Mouse (Mus musculus): Measurements from ENCODE around the gene Mgat2. TPM values are rescaled to one million over a fixed set of nuclear protein-coding genes. Genes with fewer than 3 reads are reported as not detected.

Gene Mgat2
- polyA plus RNA-seq, 1 experiment from 2014 or later, result 47.0 TPM

- 92% methylated on average over 2 of the region's 2 CpGs for WGBS
- Histone ChIP-seq H3K4me3 (ENCODE audit: low read length) (no peak overlapping the region), H3K4me1 (ENCODE audit: insufficient read depth, low read length) (peaks cover 9% of the 10 kb centered on the region), H3K36me3 (ENCODE audit: insufficient read depth, low read length) (peaks cover 24% of the 10 kb centered on the region), H3K27ac (ENCODE audit: low read length) (no peak overlapping the region), H3K4me2 (replicated peaks; ENCODE audit: low read depth, low read length) (no peak overlapping the region), H3K9ac (replicated peaks; ENCODE audit: low read length) (no peak overlapping the region), H3K9me3 (ENCODE audit: low read length) (no peaks in the 10 kb centered on the region), H3K27me3 (ENCODE audit: insufficient read depth, low read length) (no peaks in the 10 kb centered on the region)
- ATAC-seq (ENCODE audit: low FRiP score, low TSS enrichment), result no peak
These were observed 8.7 kb downstream of the Mgat2 start for GRCm38 (mm10) chr12:69192637-69193036.

DNA sequence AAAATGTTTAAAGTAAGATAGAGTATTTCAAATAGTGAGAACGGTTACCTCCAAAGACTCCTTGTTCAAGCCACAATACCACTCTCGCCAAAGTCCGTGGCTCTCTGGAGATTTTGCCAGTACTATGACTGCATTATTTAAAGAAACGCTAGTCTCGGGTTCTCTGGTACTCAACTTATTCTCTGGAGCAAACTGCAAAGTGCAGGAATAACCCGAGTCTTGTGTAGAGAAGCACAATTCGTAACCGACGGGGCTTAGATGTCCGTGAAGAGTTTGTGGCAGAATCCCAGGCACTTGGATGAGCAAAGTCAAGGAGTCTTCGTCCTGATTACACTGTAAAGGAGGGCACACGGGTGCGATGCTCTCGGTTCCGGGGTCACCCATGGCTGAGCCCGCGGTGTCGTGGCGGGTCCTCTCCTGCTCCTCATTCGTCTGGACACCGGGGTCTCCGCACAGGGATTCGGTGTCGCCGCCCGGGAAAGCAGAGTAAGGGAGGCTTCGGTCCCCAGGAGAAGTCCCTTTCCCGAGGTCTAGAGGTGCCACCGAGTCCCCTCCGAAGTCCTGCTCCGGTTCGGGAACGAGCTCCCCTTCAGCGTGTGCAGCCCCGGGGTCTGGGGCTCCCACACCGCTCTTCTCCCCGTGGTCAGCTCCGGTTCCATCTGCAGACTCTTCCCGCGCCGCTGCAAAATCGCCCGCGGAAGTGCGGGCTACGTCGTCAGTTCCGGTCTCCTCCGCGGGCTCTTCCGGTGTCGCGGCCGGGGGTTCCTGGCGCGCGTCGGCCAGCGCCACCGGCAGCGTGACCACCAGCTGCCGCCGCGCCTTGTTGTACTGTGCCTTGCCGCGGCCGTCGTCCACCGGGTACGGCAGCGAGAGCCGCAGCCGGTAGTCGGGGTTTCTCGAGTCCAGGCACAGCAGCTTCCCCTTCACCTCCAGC, 12.8 kb downstream of the Mgat2 start, which contains the start of gene Gm49383:
Gene Gm49383, minus strand, starts transcription at position 661 of the 934 bp plus-strand sequence.
- peak; percentile 76 for ATAC-seq (ENCODE audit: low FRiP score, low TSS enrichment)
- H3K27me3 ChIP-seq (ENCODE audit: insufficient read depth, low read length), result no peaks in the 10 kb centered on the region
- under 1% methylated on average over 75 of the region's 75 CpGs for WGBS

DNA sequence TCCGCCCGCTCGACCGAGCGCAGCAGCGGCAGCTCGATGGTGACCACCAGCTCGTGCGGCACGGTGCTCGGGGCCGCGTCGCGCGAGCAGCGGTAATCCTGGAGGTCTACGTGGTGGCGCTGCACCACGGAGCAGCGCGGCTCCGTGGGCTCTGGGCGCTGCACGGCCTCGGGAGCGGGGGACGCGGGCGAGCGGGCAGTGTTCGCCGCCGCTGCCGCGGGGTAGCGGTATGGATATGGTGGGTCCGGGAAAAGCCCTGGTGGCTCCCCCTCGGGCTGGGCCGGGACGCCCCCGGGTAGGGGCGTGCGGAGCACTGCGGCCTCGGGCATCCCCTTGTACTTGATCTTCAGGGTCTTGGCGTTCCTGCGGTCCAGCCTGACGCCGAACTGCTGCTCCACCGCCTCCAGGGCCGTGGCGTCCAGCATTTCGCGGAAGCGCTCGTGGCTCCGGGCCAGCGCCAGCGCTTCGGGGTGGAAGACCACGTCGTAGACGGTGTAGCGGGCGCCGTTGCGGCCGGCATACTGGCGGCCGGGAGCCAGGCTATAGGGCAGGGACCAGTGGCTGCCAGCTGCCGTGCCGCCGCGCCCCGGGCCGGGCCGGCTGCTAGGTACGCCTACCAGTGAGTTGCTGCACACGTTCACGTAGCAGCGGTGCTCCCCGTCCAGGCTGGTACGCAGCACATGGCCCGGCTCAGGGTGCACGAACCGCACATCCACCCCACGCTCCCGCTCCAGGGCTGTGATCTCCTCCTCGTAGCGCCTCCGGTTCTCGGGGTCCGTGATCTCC, 13.6 kb downstream of the Mgat2 start:
- peak overlapping the region; percentile 95 for H3K4me3 ChIP-seq (ENCODE audit: low read length)
- peak overlapping the region; percentile 90 for H3K27ac ChIP-seq (ENCODE audit: low read length)
- peaks cover 21% of the 10 kb centered on the region for H3K4me1 ChIP-seq (ENCODE audit: insufficient read depth, low read length)
- peak overlapping the region; percentile 97 for H3K4me2 ChIP-seq (replicated peaks; ENCODE audit: low read depth, low read length)
- H3K27me3 ChIP-seq (ENCODE audit: insufficient read depth, low read length), result no peaks in the 10 kb centered on the region
- H3K36me3 ChIP-seq (ENCODE audit: insufficient read depth, low read length), result peaks cover 16% of the 10 kb centered on the region
- H3K9ac ChIP-seq (replicated peaks; ENCODE audit: low read length), result peak overlapping the region; percentile 90
- WGBS, result under 1% methylated on average over 91 of the region's 94 CpGs
- peak; percentile 77 for ATAC-seq (ENCODE audit: low FRiP score, low TSS enrichment)
- no peaks in the 10 kb centered on the region for H3K9me3 ChIP-seq (ENCODE audit: low read length)

More for the DNA sequence above, 12.8 kb downstream of the Mgat2 start, which contains the start of gene Gm49383:
- Histone ChIP-seq H3K9ac (replicated peaks; ENCODE audit: low read length) (peak within 1 kb of the TSS; percentile 90), H3K27ac (ENCODE audit: low read length) (peak within 1 kb of the TSS; percentile 90), H3K4me1 (ENCODE audit: insufficient read depth, low read length) (peaks cover 21% of the 10 kb centered on the region), H3K4me2 (replicated peaks; ENCODE audit: low read depth, low read length) (peak within 1 kb of the TSS; percentile 97), H3K4me3 (ENCODE audit: low read length) (peak within 1 kb of the TSS; percentile 95), H3K9me3 (ENCODE audit: low read length) (no peaks in the 10 kb centered on the region), H3K36me3 (ENCODE audit: insufficient read depth, low read length) (peaks cover 12% of the 10 kb centered on the region; the same call in 1 of the 2 replicates)

- under 1% methylated on average over 18 of the region's 18 CpGs for WGBS
- Histone ChIP-seq H3K4me3 (ENCODE audit: low read length) (peak within 1 kb of the TSS; percentile 95), H3K27ac (ENCODE audit: low read length) (peak within 1 kb of the TSS; percentile 90), H3K27me3 (ENCODE audit: insufficient read depth, low read length) (no peaks in the 10 kb centered on the region), H3K4me1 (ENCODE audit: insufficient read depth, low read length) (peaks cover 21% of the 10 kb centered on the region), H3K4me2 (replicated peaks; ENCODE audit: low read depth, low read length) (peak within 1 kb of the TSS; percentile 97), H3K9me3 (ENCODE audit: low read length) (no peaks in the 10 kb centered on the region), H3K36me3 (ENCODE audit: insufficient read depth, low read length) (peaks cover 16% of the 10 kb centered on the region), H3K9ac (replicated peaks; ENCODE audit: low read length) (peak within 1 kb of the TSS; percentile 90)
- ATAC-seq (ENCODE audit: low FRiP score, low TSS enrichment), result peak; percentile 75
These were observed 14.2 kb downstream of the Mgat2 start, which contains the start of gene Dnaaf2 for GRCm38 (mm10) chr12:69198164-69198535. Gene Dnaaf2 (minus strand): TSS chr12:69198429.

GRCm38 (mm10) chr12:69198985-69199384, 15.0 kb downstream of the Mgat2 start:
- no peak for ATAC-seq (ENCODE audit: low FRiP score, low TSS enrichment)
- no peak overlapping the region for H3K4me3 ChIP-seq (ENCODE audit: low read length)
- peaks cover 19% of the 10 kb centered on the region for H3K36me3 ChIP-seq (ENCODE audit: insufficient read depth, low read length)
- H3K27me3 ChIP-seq (ENCODE audit: insufficient read depth, low read length), result no peaks in the 10 kb centered on the region
- no peak overlapping the region for H3K27ac ChIP-seq (ENCODE audit: low read length)
- no peak overlapping the region; the same call in 1 of the 2 replicates for H3K4me2 ChIP-seq (replicated peaks; ENCODE audit: low read depth, low read length)
- no peak overlapping the region for H3K9ac ChIP-seq (replicated peaks; ENCODE audit: low read length)
- H3K9me3 ChIP-seq (ENCODE audit: low read length), result no peaks in the 10 kb centered on the region
- peaks cover 21% of the 10 kb centered on the region for H3K4me1 ChIP-seq (ENCODE audit: insufficient read depth, low read length)

DNA sequence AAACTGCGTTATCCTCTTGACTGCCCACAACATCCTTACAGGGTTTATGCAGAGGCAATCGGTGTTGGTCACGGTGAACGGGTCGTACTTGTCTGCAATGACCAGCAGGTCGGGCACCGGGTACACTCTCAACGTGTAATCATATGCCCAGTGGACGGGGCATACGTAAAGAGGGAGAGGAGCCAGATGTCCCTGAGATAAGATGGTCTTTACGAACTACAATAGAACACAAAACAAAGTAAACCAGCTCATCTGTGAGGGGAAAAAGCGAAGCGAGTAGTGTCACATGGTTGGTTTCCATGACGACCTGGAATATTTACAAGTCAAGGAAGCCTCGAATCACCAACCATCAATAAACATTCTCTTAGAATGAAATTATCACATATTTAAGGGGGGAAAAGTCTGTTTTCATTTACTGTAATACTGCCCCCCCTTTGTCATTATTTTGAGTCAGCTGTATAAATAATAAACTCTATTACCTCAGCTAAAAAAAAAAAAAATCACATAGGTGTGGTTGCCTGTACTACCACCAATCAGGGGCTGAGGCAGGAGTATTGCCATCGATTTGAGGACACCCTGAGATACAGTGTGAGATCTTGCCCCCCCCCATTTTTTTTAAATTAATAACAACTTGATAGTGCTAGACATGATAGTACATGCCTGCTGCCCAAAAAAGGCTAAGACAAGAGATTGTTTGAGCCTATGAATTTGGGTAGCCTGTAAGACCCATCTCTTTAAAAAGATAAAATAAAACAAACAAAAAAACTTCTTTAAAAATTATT, 20.3 kb downstream of the Mgat2 start, which contains the start of gene Gm49384:
Gene Gm49384, minus strand, starts transcription at position 216 of the 782 bp plus-strand sequence.
- no peak within 1 kb of the TSS for H3K9ac ChIP-seq (replicated peaks; ENCODE audit: low read length)
- no peak for ATAC-seq (ENCODE audit: low FRiP score, low TSS enrichment)
- H3K27ac ChIP-seq (ENCODE audit: low read length), result no peak within 1 kb of the TSS
- 85% methylated on average over 16 of the region's 16 CpGs for WGBS
- no peaks in the 10 kb centered on the region for H3K9me3 ChIP-seq (ENCODE audit: low read length)
- H3K4me2 ChIP-seq (replicated peaks; ENCODE audit: low read depth, low read length), result no peak within 1 kb of the TSS
- H3K36me3 ChIP-seq (ENCODE audit: insufficient read depth, low read length), result peaks cover 25% of the 10 kb centered on the region
- peaks cover under 1% of the 10 kb centered on the region; the same call in 1 of the 2 replicates for H3K4me1 ChIP-seq (ENCODE audit: insufficient read depth, low read length)
- H3K27me3 ChIP-seq (ENCODE audit: insufficient read depth, low read length), result no peaks in the 10 kb centered on the region
- H3K4me3 ChIP-seq (ENCODE audit: low read length), result no peak within 1 kb of the TSS

DNA sequence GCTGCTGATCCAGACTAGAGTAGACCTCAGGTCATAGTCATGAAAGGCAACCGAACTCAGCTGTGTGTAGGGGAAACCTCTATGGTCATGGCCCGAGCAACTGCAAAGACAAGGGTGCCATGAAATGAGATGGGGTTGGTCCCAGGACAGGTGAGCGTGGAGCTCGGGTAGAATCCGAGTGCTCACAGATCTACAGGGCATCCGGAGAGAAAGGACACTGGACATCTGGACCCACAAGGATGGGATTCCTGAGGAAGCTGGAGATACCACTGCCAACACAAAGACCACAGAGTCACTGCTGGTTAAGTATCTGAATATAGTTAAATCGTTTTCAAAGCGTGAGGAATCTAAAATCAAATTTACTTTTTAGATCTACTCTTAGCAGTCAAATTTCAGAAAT, 23.4 kb downstream of the Mgat2 start:
- Histone ChIP-seq H3K27me3 (ENCODE audit: insufficient read depth, low read length) (no peaks in the 10 kb centered on the region), H3K4me3 (ENCODE audit: low read length) (no peak overlapping the region), H3K4me1 (ENCODE audit: insufficient read depth, low read length) (no peaks in the 10 kb centered on the region), H3K27ac (ENCODE audit: low read length) (no peak overlapping the region), H3K4me2 (replicated peaks; ENCODE audit: low read depth, low read length) (no peak overlapping the region), H3K9me3 (ENCODE audit: low read length) (no peaks in the 10 kb centered on the region), H3K9ac (replicated peaks; ENCODE audit: low read length) (no peak overlapping the region), H3K36me3 (ENCODE audit: insufficient read depth, low read length) (peaks cover 30% of the 10 kb centered on the region)
- no peak for ATAC-seq (ENCODE audit: low FRiP score, low TSS enrichment)
- WGBS, result 94% methylated on average over 8 of the region's 8 CpGs

- no peak overlapping the region for H3K4me2 ChIP-seq (replicated peaks; ENCODE audit: low read depth, low read length)
- no peaks in the 10 kb centered on the region for H3K9me3 ChIP-seq (ENCODE audit: low read length)
- no peak overlapping the region for H3K27ac ChIP-seq (ENCODE audit: low read length)
- ATAC-seq (ENCODE audit: low FRiP score, low TSS enrichment), result no peak
- H3K27me3 ChIP-seq (ENCODE audit: insufficient read depth, low read length), result no peaks in the 10 kb centered on the region
- no peak overlapping the region for H3K9ac ChIP-seq (replicated peaks; ENCODE audit: low read length)
- H3K36me3 ChIP-seq (ENCODE audit: insufficient read depth, low read length), result peaks cover 34% of the 10 kb centered on the region
- 95% methylated on average over 7 of the region's 7 CpGs for WGBS
- H3K4me1 ChIP-seq (ENCODE audit: insufficient read depth, low read length), result no peaks in the 10 kb centered on the region
- H3K4me3 ChIP-seq (ENCODE audit: low read length), result no peak overlapping the region
These were observed 24.0 kb downstream of the Mgat2 start for GRCm38 (mm10) chr12:69207926-69208325.

DNA sequence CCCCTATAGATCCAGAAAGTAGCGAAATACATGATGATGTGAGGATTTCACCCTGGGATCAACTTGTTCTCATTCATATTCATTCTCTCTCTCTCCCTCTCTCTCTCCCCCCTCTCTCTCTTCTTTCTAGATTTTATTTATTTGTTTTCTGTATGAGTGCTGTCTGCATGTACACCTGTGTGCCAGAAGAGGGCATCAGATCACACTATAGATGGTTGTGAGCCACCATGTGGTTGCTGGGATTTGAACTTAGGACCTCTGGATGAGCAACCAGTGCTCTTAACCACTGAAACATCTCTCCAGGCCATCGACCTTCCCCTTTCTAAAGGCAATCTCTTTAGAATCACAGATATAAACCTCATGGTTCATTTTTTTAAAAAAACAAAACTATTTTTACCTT, 24.6 kb downstream of the Mgat2 start:
- H3K27ac ChIP-seq (ENCODE audit: low read length), result no peak overlapping the region
- no peak overlapping the region for H3K9ac ChIP-seq (replicated peaks; ENCODE audit: low read length)
- no peaks in the 10 kb centered on the region for H3K4me1 ChIP-seq (ENCODE audit: insufficient read depth, low read length)
- WGBS, result 91% methylated on average over 2 of the region's 2 CpGs
- no peak overlapping the region for H3K4me3 ChIP-seq (ENCODE audit: low read length)
- no peaks in the 10 kb centered on the region for H3K9me3 ChIP-seq (ENCODE audit: low read length)
- ATAC-seq (ENCODE audit: low FRiP score, low TSS enrichment), result no peak
- H3K36me3 ChIP-seq (ENCODE audit: insufficient read depth, low read length), result peaks cover 38% of the 10 kb centered on the region
- no peak overlapping the region for H3K4me2 ChIP-seq (replicated peaks; ENCODE audit: low read depth, low read length)
- no peaks in the 10 kb centered on the region for H3K27me3 ChIP-seq (ENCODE audit: insufficient read depth, low read length)

Measured in kidney, embryonic 16.5 days (tissue).